Mouse (Mus musculus) frontal cortex, adult (tissue): ENCODE results near the gene Smtnl2.

Source experiments
- ATAC-seq: cut with Nextera tagmentation; 2 replicates; pipeline ENCODE4 v1.9.2; 2017; ENCODE audit warnings: mild to moderate bottlenecking, moderate library complexity, mixed read lengths; ENCODE audit not compliant: low TSS enrichment

Smtnl2 gene

GRCm38 (mm10) chr11:72425201-72425600 lies 13.7 kb upstream of the Smtnl2 start:
- ATAC-seq = no peak

DNA sequence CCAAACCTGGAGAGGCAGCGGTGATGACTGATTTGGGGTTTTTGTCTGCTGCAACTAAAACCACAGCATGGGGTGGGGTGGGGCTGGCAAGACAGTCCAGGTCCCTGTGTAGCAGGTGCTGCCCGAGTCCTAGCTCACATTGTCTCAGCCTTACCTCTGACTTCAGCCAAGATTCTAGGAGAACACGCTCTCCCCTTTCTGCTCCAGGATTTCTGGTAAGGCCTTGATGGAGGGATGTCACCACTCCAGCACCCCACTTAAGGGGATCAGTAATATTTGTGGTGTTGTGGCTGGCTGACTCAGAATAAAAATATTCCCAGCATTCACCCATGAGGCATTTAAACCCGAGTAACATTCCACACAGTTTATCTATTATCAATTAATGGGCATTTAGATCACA lies 12.2 kb upstream of the Smtnl2 start:
- no peak for ATAC-seq

DNA sequence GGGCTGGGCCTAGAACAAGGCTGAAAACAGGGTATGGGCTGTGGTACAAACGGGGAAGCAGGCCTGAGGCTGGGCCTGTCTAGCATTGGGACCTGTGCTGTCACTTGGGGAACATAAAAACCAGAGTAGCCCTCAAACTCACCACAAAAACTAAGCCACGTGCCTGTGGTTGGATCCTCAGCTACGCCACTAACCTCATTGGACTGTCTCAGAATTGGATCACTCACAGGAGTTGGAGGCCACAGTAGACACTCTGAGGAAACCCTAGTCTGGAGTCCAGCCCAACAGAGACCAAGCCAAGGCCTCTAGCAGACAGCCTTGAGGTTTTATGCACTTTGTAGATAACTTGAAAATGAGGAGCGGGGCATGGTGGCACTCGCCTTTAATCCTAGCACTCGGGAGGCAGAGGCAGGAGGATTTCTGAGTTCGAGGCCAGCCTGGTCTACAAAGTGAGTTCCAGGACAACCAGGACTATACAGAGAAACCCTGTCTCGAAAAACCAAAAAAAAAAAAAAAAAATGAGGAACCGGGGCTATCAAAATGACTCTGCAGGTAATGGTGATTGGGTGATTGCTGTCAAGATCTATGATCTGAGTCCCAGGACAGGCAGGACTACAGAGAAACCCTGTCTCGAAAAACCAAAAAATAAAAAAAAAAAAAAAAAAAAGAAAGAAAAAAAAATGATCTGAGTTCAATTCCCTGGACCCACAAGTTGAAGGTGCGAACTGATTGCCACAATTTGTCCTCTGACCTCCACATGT lies 10.2 kb upstream of the Smtnl2 start:
- no peak for ATAC-seq

GRCm38 (mm10) chr11:72420460-72421122 lies 9.1 kb upstream of the Smtnl2 start:
- no peak for ATAC-seq

DNA sequence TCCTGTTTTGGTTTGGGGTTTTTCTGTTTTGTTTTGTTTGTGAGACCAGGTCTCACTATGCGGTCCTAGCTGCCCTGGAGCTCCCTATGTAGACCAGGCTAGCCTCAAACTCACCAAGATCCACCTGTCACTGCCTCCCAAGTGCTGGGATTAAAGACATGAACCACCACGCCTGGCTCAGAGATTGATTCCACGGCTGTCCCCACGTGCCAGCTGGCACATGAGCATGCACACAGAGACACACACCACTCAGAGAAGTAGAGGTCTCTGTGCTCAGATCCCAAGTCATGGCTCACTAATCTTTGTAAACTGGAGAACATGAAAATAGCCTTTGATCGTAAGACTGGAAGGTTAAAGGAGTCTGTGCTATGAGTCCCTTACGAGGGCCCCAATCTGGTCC lies 7.5 kb upstream of the Smtnl2 start:
- ATAC-seq = no peak

DNA sequence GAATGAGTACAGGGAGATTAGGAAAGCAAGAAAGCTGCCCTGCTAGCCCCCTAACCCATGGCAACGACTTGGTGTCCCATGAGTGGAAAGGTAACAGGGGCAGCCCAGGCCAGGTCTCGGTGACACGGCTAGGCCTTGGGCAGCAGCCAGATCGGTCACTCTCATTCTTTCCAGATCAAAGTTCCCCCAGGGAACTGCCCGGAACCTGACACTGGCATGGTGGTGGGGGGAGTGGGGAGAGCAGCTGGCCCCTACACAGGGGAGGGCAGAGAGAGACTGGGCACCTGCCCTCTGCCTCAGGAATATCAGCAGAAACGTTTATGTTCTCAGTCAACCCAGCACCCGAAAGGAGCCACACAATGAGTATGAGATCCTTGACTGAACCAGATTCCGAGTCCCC lies 6.7 kb upstream of the Smtnl2 start:
- ATAC-seq = no peak

GRCm38 (mm10) chr11:72417376-72417775 lies 5.9 kb upstream of the Smtnl2 start:
- ATAC-seq = no peak

DNA sequence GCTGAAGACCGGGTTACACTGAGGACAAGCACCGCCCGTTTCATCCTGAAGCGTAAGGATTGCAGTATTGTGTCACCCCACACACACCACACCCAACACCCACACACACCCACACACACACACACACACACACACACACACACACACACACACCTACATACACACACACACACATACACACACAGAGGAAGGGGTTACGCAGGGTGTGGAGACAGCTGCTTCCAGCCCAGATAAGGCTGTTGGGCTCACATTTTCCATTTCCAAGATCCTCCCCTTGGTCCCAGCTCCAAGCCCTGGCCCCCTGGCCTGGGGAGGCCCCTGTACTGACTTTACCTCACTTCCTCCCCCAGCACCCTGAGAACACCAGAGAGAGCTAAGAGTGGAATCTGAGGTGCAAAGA lies 5.2 kb upstream of the Smtnl2 start:
- ATAC-seq = no peak

DNA sequence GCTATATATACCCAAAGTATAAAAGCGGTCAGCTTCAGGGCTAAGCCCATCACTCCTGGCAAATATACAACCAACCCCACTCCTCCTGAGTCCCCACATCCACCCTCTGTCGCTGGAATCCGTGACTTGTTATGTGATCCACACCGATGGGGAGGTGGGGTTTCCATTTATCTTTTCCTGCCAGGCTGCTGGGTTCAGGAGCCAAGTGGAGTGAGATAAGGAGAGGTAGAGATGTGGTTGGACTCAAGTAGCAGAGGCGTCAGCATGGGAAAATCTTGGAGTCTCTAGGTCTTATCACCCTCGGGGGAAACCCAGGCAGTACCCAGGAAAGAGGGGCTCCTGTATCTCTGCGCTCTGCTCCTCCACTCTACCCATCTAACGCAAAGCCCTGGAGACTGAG lies 3.6 kb upstream of the Smtnl2 start:
- ATAC-seq = no peak

DNA sequence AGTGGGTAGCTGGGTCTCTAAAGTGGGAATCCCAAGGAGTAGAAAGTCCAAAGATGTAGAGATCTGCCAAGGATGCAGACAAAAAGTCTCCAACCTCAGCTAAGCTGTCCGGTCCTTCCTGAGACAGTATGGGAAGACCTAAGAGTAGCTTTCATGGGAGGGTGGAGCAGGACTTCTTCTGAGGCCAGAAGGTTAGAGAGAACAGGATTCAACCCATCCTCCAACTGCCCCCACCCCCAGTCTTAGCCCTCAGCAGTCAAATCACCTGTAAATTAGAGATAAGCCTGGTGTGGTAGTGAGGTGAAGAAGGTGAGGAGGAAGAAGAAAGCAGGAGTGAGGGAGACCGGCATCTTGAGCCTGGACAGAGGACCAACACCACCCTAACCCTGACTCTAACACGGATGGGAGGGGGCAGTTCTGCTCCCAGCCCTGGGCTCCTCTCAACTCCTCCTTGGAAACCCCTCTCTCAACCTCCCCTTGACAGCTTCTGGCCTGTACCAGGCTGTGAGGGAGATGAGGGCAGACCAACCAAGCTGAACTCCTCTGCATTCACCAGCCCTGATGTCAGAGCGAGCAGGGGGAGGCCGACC lies 2.2 kb upstream of the Smtnl2 start:
- no peak for ATAC-seq

DNA sequence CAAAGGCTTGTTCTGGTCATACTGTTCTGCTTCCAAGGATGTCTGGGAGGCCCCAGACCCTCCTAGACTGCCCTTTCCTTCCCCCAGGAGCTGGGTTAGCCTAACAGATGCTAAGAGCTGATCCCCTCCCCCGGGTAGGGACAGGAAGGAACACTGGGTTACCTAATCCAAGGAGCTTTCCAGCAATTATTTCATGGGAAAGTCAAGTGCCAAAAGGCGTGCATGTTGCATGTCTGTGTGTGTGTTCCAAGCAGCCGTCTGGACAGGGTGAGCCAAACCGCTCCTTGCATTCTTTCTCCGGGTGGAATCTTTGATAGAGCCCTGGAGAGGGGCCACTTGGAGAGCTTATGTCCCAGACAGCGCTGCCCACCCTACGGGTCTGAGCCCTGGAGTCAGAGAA lies 1.5 kb upstream of the Smtnl2 start:
- ATAC-seq = no peak

GRCm38 (mm10) chr11:72411945-72412344 lies 432 bp upstream of the Smtnl2 start:
- no peak for ATAC-seq

DNA sequence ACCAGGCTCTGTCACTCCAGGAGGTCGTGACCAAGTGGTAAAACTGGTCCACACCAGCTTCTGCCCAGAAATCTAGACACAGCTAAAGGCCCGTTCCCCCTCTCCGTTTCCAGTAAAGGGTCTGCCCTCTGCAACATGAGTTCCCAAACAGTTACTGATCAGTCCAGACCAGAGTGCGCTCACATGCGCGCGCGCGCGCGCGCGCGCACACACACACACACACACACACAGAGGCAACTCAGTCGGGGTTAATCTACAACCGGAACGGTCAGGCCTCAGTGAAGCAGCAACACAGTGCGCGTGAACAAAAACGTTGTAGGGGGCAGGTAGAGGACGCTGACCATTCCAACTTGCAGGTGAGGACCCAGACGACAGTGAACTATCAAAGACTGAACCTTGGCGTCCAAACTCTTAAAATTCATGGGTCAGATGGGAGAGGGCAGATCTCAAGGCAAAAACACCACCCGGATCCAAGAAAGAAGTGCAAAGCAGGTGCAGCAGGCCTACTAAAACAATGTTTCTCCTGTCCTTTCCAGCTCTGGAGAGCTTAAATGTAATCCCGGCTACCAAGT lies 906 bp downstream of the Smtnl2 start:
- ATAC-seq = no peak

DNA sequence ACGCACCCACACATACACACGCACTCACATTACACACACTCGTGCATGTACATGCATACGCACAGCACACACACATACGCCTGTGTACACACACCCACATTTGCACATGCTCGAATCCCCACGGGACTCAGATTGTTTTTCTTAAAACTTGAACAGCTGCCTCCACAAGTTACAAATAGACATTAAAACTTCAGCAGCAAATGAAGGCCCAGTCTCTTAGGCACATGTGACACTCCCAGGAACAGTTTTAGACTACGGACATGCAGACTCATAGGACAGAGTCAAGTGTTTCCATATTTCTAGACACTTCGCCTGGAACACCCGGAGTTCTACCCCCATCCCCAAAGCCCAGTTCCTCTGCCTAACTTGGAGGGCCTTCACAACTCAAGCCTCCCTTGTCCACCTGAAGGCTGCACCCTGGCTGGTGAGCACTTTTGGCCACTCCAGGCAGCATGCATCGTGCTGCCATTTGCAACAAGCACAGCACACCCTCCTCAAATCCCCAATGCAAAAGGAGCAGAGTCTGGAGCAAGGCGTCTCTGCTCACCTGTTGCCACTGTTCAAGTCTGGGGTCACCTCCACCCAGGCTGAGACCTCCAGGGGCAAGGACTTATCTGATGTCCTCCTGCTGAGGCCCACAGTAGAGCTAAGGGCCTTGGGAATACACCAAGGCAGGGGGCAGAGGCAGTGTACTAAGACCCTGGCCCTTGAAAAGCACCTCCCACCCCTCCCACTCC lies 1.7 kb downstream of the Smtnl2 start:
- ATAC-seq = no peak

DNA sequence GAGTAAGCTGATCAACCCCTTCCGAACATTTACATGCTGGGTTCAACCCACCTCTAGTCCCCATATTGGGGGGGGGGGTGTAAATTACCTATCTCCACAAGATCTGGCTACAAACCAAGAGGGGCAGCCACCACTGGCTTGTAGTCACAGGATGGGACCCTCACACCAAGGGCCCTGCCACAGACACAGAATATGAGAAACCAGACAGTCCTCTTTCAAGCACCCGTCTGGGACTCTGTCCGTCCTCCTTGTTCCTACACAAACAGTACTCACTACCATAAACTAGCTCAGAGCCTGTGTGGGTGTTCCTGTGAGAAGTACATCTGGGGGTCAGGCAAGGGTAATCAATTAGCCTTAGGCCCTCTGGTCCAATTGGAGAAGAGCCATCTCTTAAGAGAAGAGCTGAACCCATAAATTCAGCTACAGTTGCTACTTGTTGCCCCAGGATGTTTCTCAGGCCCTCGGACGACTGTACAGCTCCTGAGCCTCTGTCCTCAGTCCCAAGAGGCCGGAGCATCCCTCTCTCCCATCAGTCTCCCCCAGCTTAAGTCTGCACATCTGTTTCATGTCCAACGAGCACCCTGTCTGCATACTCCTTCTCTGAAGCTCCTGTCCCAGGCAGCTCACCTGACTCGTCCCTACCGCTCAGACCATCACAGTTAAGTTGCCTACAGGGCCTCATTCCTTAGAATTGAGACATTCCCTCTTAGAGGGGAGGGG lies 2.9 kb downstream of the Smtnl2 start:
- ATAC-seq = no peak

DNA sequence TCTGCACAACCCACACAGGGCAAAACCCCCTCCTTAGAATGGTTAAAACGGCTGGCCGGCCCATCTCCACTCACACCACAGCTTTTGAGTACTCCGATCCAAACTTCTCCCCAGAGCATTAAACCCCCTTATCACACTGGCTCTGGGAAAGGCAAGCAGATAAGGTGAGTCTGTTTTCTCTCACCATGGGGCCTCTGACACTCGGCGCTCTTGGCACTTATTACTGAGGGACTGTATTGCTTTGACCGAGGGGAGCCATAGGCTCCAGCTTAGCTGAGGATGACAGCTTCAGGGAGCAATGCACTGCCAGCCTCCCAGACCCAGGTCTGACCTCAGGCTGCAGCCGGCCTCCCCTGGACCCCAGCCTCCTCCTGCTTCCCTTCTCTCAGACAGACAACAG lies 3.9 kb downstream of the Smtnl2 start:
- no peak for ATAC-seq

DNA sequence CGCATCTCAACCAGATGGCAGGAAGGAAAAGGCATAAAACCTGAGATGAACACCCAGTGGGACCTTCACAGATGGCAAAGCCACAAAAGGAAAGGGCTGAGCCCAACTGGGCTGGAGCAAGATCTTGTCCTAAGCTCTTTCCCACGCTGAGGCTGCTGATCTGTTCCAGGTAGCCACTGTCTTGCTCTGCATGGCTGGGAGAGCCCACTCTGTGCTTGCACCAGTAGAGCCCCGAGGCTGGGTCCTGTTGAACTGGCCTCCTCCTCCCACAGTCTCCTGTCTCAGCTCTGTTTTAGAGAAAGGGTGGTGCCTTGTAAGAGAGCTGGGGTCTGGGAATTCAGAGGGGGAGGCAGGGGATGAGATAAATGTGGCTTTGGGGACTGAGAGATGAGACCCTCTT lies 4.4 kb downstream of the Smtnl2 start:
- ATAC-seq = no peak

- ATAC-seq = no peak
Measured at GRCm38 (mm10) chr11:72406079-72406675, 5.3 kb downstream of the Smtnl2 start.

GRCm38 (mm10) chr11:72405532-72405931 lies 6.0 kb downstream of the Smtnl2 start:
- ATAC-seq = no peak

DNA sequence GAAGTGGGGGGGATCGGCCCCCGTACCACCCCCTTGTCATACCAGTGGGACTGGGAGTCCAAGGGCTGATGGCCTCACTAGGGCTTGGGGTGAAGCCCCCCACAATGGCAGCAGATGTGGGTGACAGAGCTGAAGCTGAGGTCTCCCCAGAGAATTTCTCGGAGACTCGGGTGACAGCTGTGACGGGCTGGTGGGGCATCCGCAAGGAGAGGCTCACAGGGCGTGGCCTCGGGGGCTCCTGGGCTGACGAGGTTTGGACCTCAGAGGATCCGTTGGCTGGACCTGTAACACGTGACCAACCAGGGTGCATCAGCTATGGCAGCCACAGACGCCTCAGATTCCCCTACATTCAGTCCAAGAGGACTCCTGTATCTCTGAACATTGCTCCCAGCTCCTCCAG lies 8.5 kb downstream of the Smtnl2 start:
- ATAC-seq = no peak

DNA sequence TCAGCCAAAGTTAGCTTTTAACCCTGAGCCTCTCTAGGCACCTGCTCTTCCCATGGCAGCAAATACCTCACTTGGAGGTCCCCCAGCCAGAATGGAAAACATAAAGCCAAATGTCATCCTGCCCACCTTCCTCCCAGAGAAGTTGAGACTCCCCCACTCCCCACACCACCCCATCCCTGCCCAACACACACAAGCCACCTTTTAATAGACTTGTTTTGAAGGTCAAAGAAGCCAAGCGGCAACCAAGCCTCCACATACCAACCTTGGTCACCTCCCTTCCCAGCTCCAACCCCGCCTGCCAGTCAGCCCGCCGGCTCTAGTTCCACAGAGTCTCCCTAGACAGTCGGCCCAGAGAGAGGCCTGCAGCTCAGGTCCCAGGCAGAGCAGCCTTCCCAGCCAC lies 9.5 kb downstream of the Smtnl2 start:
- ATAC-seq = no peak
